ENCODE assay signal across 8 mouse cellular contexts in the genomic region with DNA sequence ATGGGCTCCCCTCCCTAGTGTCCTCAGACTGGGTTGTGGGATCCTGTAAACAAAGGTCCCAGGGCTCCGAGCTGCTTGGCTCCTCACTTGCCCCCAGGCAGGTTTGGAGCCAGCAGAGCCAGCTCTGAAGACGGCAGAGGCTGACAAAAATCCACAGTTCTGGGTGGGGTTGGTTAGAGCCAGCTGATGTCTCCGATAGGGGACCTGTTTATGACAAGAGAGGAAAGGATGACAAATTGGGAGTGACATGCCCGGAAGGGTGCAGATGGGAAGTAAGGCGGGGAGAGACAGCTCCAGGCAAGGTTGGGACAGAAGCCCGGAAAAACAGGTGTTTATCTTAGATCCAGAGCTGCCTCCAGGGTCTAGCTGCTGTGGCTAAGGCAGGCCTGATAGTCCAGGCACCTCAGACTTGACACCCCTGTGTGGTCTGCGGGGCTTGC. TPM values are rescaled to one million over a fixed set of nuclear protein-coding genes. Genes with fewer than 3 reads are reported as not detected.
DNase-seq lines count a peak whose midpoint lies in the region; ATAC-seq and TF ChIP-seq lines count a peak whose summit lies in the region.

No protein-coding gene starts in this region.

- H3K4me1 ChIP-seq in limb, embryonic 12.5 days (replicated peaks): peaks cover 14% of the 10 kb centered on the region; the same call in 1 of the 2 replicates
- peaks cover 24% of the 10 kb centered on the region; the same call in 1 of the 2 replicates for H3K4me1 ChIP-seq in spleen, adult 2 months (ENCODE audit: control insufficient read depth, insufficient read depth, insufficient read length)

- peaks cover 63% of the 10 kb centered on the region for H3K36me3 ChIP-seq in limb, embryonic 12.5 days
- peaks cover 20% of the 10 kb centered on the region for H3K36me3 ChIP-seq in spleen, adult 2 months (ENCODE audit: control insufficient read depth, insufficient read depth, low read length)

- no peak for TF ChIP-seq CTCF in layer of hippocampus, adult 2 months (conservative IDR thresholded peaks at IDR 0.05)
- TF ChIP-seq CTCF in spleen, adult 2 months (IDR thresholded peaks at IDR 0.05; ENCODE audit: extremely low read depth, insufficient read depth, insufficient read length, insufficient replicate concordance): no peak

- no peak overlapping the region for H3K4me2 ChIP-seq in limb, embryonic 12.5 days

- peak overlapping the region; percentile 83 for H3K27ac ChIP-seq in layer of hippocampus, adult 2 months
- peak overlapping the region; percentile 3; the same call in 1 of the 2 replicates for H3K27ac ChIP-seq in limb, embryonic 12.5 days
- peak overlapping the region; percentile 53 for H3K27ac ChIP-seq in spleen, adult 2 months (ENCODE audit: insufficient read depth, low read length)

- H3K4me3 ChIP-seq in layer of hippocampus, adult 2 months: no peak overlapping the region
- no peak overlapping the region for H3K4me3 ChIP-seq in limb, embryonic 12.5 days (replicated peaks)
- no peak overlapping the region for H3K4me3 ChIP-seq in spleen, adult 2 months (ENCODE audit: extremely low read depth, insufficient read depth, insufficient read length)

- DNase-seq in layer of hippocampus, adult 2 months (ENCODE audit: low spot score in 2 of 2): no peak
- DNase-seq in layer of hippocampus, adult 9-10 months (ENCODE audit: low spot score): no peak
- peak; percentile 58 for DNase-seq in gastrocnemius, postnatal 25 days
- DNase-seq in spleen, adult 2 months (ENCODE audit: low read depth in 1 of 2, low spot score in 2 of 2): no peak
- no peak for DNase-seq in adrenal gland, postnatal 4 days (ENCODE audit: low spot score in 2 of 2)
- no peak for DNase-seq in layer of hippocampus, postnatal 25 days (ENCODE audit: extremely low spot score in 1 of 2, low spot score in 1 of 2)
- no peak for DNase-seq in natural killer cell, adult 2 months (ENCODE audit: low spot score in 2 of 2)

- H3K9ac ChIP-seq in limb, embryonic 12.5 days (replicated peaks): no peak overlapping the region

- H3K27me3 ChIP-seq in limb, embryonic 12.5 days: no peaks in the 10 kb centered on the region
- no peaks in the 10 kb centered on the region for H3K27me3 ChIP-seq in spleen, adult 2 months (ENCODE audit: control insufficient read depth, insufficient read depth, low read length)

- no peaks in the 10 kb centered on the region for H3K9me3 ChIP-seq in limb, embryonic 12.5 days

- WGBS in limb, embryonic 12.5 days: 67% methylated on average over 7 of the region's 7 CpGs
- WGBS in spleen, adult 2 months: 62% methylated on average over 7 of the region's 7 CpGs

- TF ChIP-seq POLR2A in spleen, adult 2 months (IDR thresholded peaks at IDR 0.05; ENCODE audit: low read depth, low read length): no peak

- ATAC-seq in limb, embryonic 12.5 days (ENCODE audit: insufficient number of reproducible peaks, insufficient read depth, low FRiP score, low TSS enrichment, low read depth): no peak

RNA-seq across cellular contexts. Expression of a gene that starts 5.8 kb away (rescaled TPM):
- 1 to 10 TPM; 5.0 to 5.6 TPM for total RNA-seq in layer of hippocampus, adult 2 months (2021)
- total RNA-seq in gastrocnemius, postnatal 25 days (2021): 1 to 10 TPM; 4.0 to 5.1 TPM
- polyA plus RNA-seq in limb, embryonic 12.5 days (2016; fragmentation: Nextera tagmentation; extraction: Ambion mirVana): 0.69 and 0.96 TPM in 2 replicates
- 7.7 and 8.9 TPM in 2 replicates for polyA plus RNA-seq in spleen, adult 2 months (2012; rRNA removed)
- total RNA-seq in adrenal gland, postnatal 4 days (2021): 10 to 100 TPM; 18.4 to 20.6 TPM
- total RNA-seq in layer of hippocampus, postnatal 25 days (2021): 1 to 10 TPM; 3.9 to 4.6 TPM

RNA-seq across cellular contexts. Expression of a gene that starts 23.9 kb away (rescaled TPM):
- 10 to 100 TPM; 80.2 to 82.3 TPM for total RNA-seq in layer of hippocampus, adult 2 months (2021)
- total RNA-seq in gastrocnemius, postnatal 25 days (2021): 10 to 100 TPM; 33.1 to 34.3 TPM
- polyA plus RNA-seq in limb, embryonic 12.5 days (2016; fragmentation: Nextera tagmentation; extraction: Ambion mirVana): 71.5 and 71.6 TPM in 2 replicates
- polyA plus RNA-seq in spleen, adult 2 months (2012; rRNA removed): 285 and 377 TPM in 2 replicates
- total RNA-seq in adrenal gland, postnatal 4 days (2021): 10 to 100 TPM; 88.2 to 90.2 TPM
- 10 to 100 TPM; 84.9 to 88.6 TPM for total RNA-seq in layer of hippocampus, postnatal 25 days (2021)

RNA-seq across cellular contexts. Expression of a gene that starts 34.4 kb away (rescaled TPM):
- 10 to 100 TPM; 63.3 to 72.1 TPM for total RNA-seq in layer of hippocampus, adult 2 months (2021)
- 1 to 10 TPM; 5.0 to 7.0 TPM for total RNA-seq in gastrocnemius, postnatal 25 days (2021)
- 103 and 107 TPM in 2 replicates for polyA plus RNA-seq in limb, embryonic 12.5 days (2016; fragmentation: Nextera tagmentation; extraction: Ambion mirVana)
- polyA plus RNA-seq in spleen, adult 2 months (2012; rRNA removed): 54.2 and 57.2 TPM in 2 replicates
- total RNA-seq in adrenal gland, postnatal 4 days (2021): 10 to 100 TPM; 44.3 to 47.5 TPM
- 10 to 100 TPM; 63.3 to 64.8 TPM for total RNA-seq in layer of hippocampus, postnatal 25 days (2021)

RNA-seq across cellular contexts. Expression of a gene that starts 40.5 kb away (rescaled TPM):
- total RNA-seq in layer of hippocampus, adult 2 months (2021): 100 to 1,000 TPM in 1 of 2 experiments, 10 to 100 TPM in 1; 81.9 to 105 TPM
- total RNA-seq in gastrocnemius, postnatal 25 days (2021): 10 to 100 TPM in 1 of 2 experiments, 1 to 10 TPM in 1; 9.2 to 14.6 TPM
- polyA plus RNA-seq in limb, embryonic 12.5 days (2016; fragmentation: Nextera tagmentation; extraction: Ambion mirVana): 13.5 and 13.6 TPM in 2 replicates
- 487 and 792 TPM in 2 replicates for polyA plus RNA-seq in spleen, adult 2 months (2012; rRNA removed)
- total RNA-seq in adrenal gland, postnatal 4 days (2021): 10 to 100 TPM; 61.1 to 62.0 TPM
- total RNA-seq in layer of hippocampus, postnatal 25 days (2021): 10 to 100 TPM; 66.3 to 78.4 TPM

RNA-seq across cellular contexts. Expression of a gene that starts 59.0 kb away (rescaled TPM):
- 10 to 100 TPM; 32.5 to 39.0 TPM for total RNA-seq in layer of hippocampus, adult 2 months (2021)
- 10 to 100 TPM; 15.3 to 16.7 TPM for total RNA-seq in gastrocnemius, postnatal 25 days (2021)
- polyA plus RNA-seq in limb, embryonic 12.5 days (2016; fragmentation: Nextera tagmentation; extraction: Ambion mirVana): 11.1 and 11.2 TPM in 2 replicates
- polyA plus RNA-seq in spleen, adult 2 months (2012; rRNA removed): 47.4 and 57.5 TPM in 2 replicates
- total RNA-seq in adrenal gland, postnatal 4 days (2021): 10 to 100 TPM; 40.0 to 41.1 TPM
- 10 to 100 TPM; 31.1 to 38.3 TPM for total RNA-seq in layer of hippocampus, postnatal 25 days (2021)

Comparison
In these comparisons a context has a peak if more than half of its experiments do, and no peak if none do; other contexts are left out.
1. H3K27ac ChIP-seq: peak in every context shown above with its lines; median percentile 83 in layer of hippocampus, adult 2 months; 53 in spleen, adult 2 months; 3 in limb, embryonic 12.5 days.
2. RNA of a gene that starts 34.4 kb away (total RNA-seq): 63.3 to 72.1 TPM in layer of hippocampus, adult 2 months, 63.3 to 64.8 TPM in layer of hippocampus, postnatal 25 days and 44.3 to 47.5 TPM in adrenal gland, postnatal 4 days; 5.0 to 7.0 TPM in gastrocnemius, postnatal 25 days; every median in the first group is over 4 times any median in the second.